Mouse (Mus musculus): ENCODE data around the gene Sp1.

Gene Sp1

GRCm38 (mm10) chr15:102471727-102472126, 65.8 kb downstream of the Sp1 start:
- in situ Hi-C loops (cut with MboI, MseI): no loop called here

- in situ Hi-C loops (cut with MboI, MseI): no loop called here
Observed at GRCm38 (mm10) chr15:102473246-102473645, 67.3 kb downstream of the Sp1 start.

GRCm38 (mm10) chr15:102474520-102474919, 68.6 kb downstream of the Sp1 start:
- in situ Hi-C loops (cut with MboI, MseI): no loop called here

GRCm38 (mm10) chr15:102483136-102483535, 77.2 kb downstream of the Sp1 start:
- in situ Hi-C loops (cut with MboI, MseI): no loop called here

GRCm38 (mm10) chr15:102485853-102486252, 79.9 kb downstream of the Sp1 start:
- in situ Hi-C loops (cut with MboI, MseI): no loop called here
